9 mouse cellular contexts compared by ENCODE assay signal in genomic region chr13:22033741-22034442, GRCm38 (mm10). TPM values are rescaled to one million over a fixed set of nuclear protein-coding genes. Genes with fewer than 3 reads are reported as not detected.
DNase-seq lines count a peak whose midpoint lies in the region; ATAC-seq and TF ChIP-seq lines count a peak whose summit lies in the region.
"Had no signal": no experiment of that assay in that cellular context is flagged by ENCODE, and none has a peak within 500 bp of the region (broad histone marks: within the 10 kb centered on the region; RNA-seq: fewer than 3 reads in every experiment).

No protein-coding gene starts in this region.

- peak overlapping the region; percentile 92 for H3K27ac ChIP-seq in kidney, embryonic 15.5 days
- H3K27ac ChIP-seq in hindbrain, embryonic 10.5 days: peak overlapping the region; percentile 87
- H3K27ac ChIP-seq in liver, postnatal 0 days (ENCODE audit: low read depth): peak overlapping the region; percentile 86

- no peak for ATAC-seq in kidney, embryonic 15.5 days (replicated peaks; ENCODE audit: low FRiP score)
- no peak for ATAC-seq in liver, postnatal 0 days

- H3K9ac ChIP-seq in kidney, embryonic 15.5 days: peak overlapping the region; percentile 55
- peak overlapping the region; percentile 76 for H3K9ac ChIP-seq in liver, postnatal 0 days (replicated peaks)

- peak overlapping the region; percentile 59 for H3K4me2 ChIP-seq in kidney, embryonic 15.5 days
- H3K4me2 ChIP-seq in liver, postnatal 0 days (ENCODE audit: low read depth, low read length): peak overlapping the region; percentile 77

- 40% methylated on average over 5 of the region's 5 CpGs for WGBS in kidney, embryonic 15.5 days
- WGBS in hindbrain, embryonic 10.5 days: 62% methylated on average over 5 of the region's 5 CpGs
- WGBS in liver, postnatal 0 days (ENCODE audit: insufficient replicate concordance): 33% methylated on average over 5 of the region's 5 CpGs

- TF ChIP-seq CTCF in liver, postnatal 0 days (IDR thresholded peaks at IDR 0.05; ENCODE audit: low read depth): no peak

- no peaks in the 10 kb centered on the region for H3K36me3 ChIP-seq in kidney, embryonic 15.5 days
- no peaks in the 10 kb centered on the region for H3K36me3 ChIP-seq in hindbrain, embryonic 10.5 days
- no peaks in the 10 kb centered on the region for H3K36me3 ChIP-seq in liver, postnatal 0 days (replicated peaks; ENCODE audit: insufficient read depth, low read length)

- no peaks in the 10 kb centered on the region for H3K9me3 ChIP-seq in kidney, embryonic 15.5 days (replicated peaks)
- no peaks in the 10 kb centered on the region for H3K9me3 ChIP-seq in hindbrain, embryonic 10.5 days
- H3K9me3 ChIP-seq in liver, postnatal 0 days (ENCODE audit: low read length): no peaks in the 10 kb centered on the region

- peaks cover 38% of the 10 kb centered on the region for H3K4me1 ChIP-seq in kidney, embryonic 15.5 days
- peaks cover 25% of the 10 kb centered on the region for H3K4me1 ChIP-seq in hindbrain, embryonic 10.5 days (replicated peaks)
- peaks cover 15% of the 10 kb centered on the region; the same call in 1 of the 2 replicates for H3K4me1 ChIP-seq in liver, postnatal 0 days (ENCODE audit: insufficient read depth)

- peak overlapping the region; percentile 45 for H3K4me3 ChIP-seq in kidney, embryonic 15.5 days (replicated peaks)
- H3K4me3 ChIP-seq in hindbrain, embryonic 10.5 days: peak overlapping the region; percentile 57
- peak overlapping the region; percentile 60 for H3K4me3 ChIP-seq in liver, postnatal 0 days (ENCODE audit: low read depth, low read length)

- no peaks in the 10 kb centered on the region for H3K27me3 ChIP-seq in kidney, embryonic 15.5 days
- H3K27me3 ChIP-seq in hindbrain, embryonic 10.5 days (ENCODE audit: insufficient read depth, poor library complexity, severe bottlenecking): no peaks in the 10 kb centered on the region
- no peaks in the 10 kb centered on the region for H3K27me3 ChIP-seq in liver, postnatal 0 days (ENCODE audit: insufficient read depth, low read length)

- TF ChIP-seq EP300 in liver, postnatal 0 days (IDR thresholded peaks at IDR 0.05; ENCODE audit: low read depth): no peak

- no peak for DNase-seq in kidney, postnatal 36 days
- DNase-seq in R1 (ENCODE audit: low read depth, low spot score): peak; percentile 32
- DNase-seq in hindbrain, embryonic 10.5 days (ENCODE audit: low spot score): no peak
- no peak for DNase-seq in liver, postnatal 0 days
- no peak for DNase-seq in layer of hippocampus, adult 9-11 months
- DNase-seq in layer of hippocampus, adult 11-12 months (ENCODE audit: low spot score): no peak
- no peak for DNase-seq in right cerebral cortex, postnatal 4 days
- DNase-seq: lung, postnatal 14 days had no signal

RNA-seq across cellular contexts. Expression of gene Hist1h2ah, which starts 1.5 kb away (rescaled TPM):
- 9.8 and 11.2 TPM in 2 replicates for polyA plus RNA-seq in kidney, embryonic 15.5 days (2015; fragmentation: Nextera tagmentation; extraction: Ambion mirVana)
- polyA plus RNA-seq in hindbrain, embryonic 10.5 days (2016; fragmentation: Nextera tagmentation; extraction: Ambion mirVana): 5.5 and 11.0 TPM in 2 replicates
- polyA plus RNA-seq in liver, postnatal 0 days (2015; fragmentation: Nextera tagmentation; extraction: Ambion mirVana): 8.6 and 9.9 TPM in 2 replicates

RNA-seq across cellular contexts. Expression of gene Hist1h2bk, which starts 1.8 kb away (rescaled TPM):
- 8.8 and 12.6 TPM in 2 replicates for polyA plus RNA-seq in kidney, embryonic 15.5 days (2015; fragmentation: Nextera tagmentation; extraction: Ambion mirVana)
- 6.6 and 6.9 TPM in 2 replicates for polyA plus RNA-seq in hindbrain, embryonic 10.5 days (2016; fragmentation: Nextera tagmentation; extraction: Ambion mirVana)
- 1.7 and 2.2 TPM in 2 replicates for polyA plus RNA-seq in liver, postnatal 0 days (2015; fragmentation: Nextera tagmentation; extraction: Ambion mirVana)

RNA-seq across cellular contexts. Expression of gene Hist1h4i, which starts 7.3 kb away (rescaled TPM):
- 30.5 and 31.4 TPM in 2 replicates for polyA plus RNA-seq in kidney, embryonic 15.5 days (2015; fragmentation: Nextera tagmentation; extraction: Ambion mirVana)
- polyA plus RNA-seq in hindbrain, embryonic 10.5 days (2016; fragmentation: Nextera tagmentation; extraction: Ambion mirVana): 33.6 and 41.8 TPM in 2 replicates
- polyA plus RNA-seq in liver, postnatal 0 days (2015; fragmentation: Nextera tagmentation; extraction: Ambion mirVana): 18.0 and 18.3 TPM in 2 replicates

RNA-seq across cellular contexts. Expression of gene Hist1h2ag, which starts 8.9 kb away (rescaled TPM):
- 59.1 and 68.1 TPM in 2 replicates for polyA plus RNA-seq in kidney, embryonic 15.5 days (2015; fragmentation: Nextera tagmentation; extraction: Ambion mirVana)
- 63.1 and 65.4 TPM in 2 replicates for polyA plus RNA-seq in hindbrain, embryonic 10.5 days (2016; fragmentation: Nextera tagmentation; extraction: Ambion mirVana)
- 7.4 and 9.4 TPM in 2 replicates for polyA plus RNA-seq in liver, postnatal 0 days (2015; fragmentation: Nextera tagmentation; extraction: Ambion mirVana)

RNA-seq across cellular contexts. Expression of gene Hist1h2bj, which starts 9.1 kb away (rescaled TPM):
- polyA plus RNA-seq in kidney, embryonic 15.5 days (2015; fragmentation: Nextera tagmentation; extraction: Ambion mirVana): 16.8 and 19.2 TPM in 2 replicates
- polyA plus RNA-seq in hindbrain, embryonic 10.5 days (2016; fragmentation: Nextera tagmentation; extraction: Ambion mirVana): 12.6 and 15.5 TPM in 2 replicates
- polyA plus RNA-seq in liver, postnatal 0 days (2015; fragmentation: Nextera tagmentation; extraction: Ambion mirVana): 5.1 and 5.3 TPM in 2 replicates
